Comparison of ENCODE assay signal across 23 mouse cellular contexts in genomic region chr11:4996621-4997199, GRCm38 (mm10). TPM values are rescaled to one million over a fixed set of nuclear protein-coding genes. Genes with fewer than 3 reads are reported as not detected.
DNase-seq lines count a peak whose midpoint lies in the region; ATAC-seq and TF ChIP-seq lines count a peak whose summit lies in the region.
"Had no signal": no experiment of that assay in that cellular context is flagged by ENCODE, and none has a peak within 500 bp of the region (broad histone marks: within the 10 kb centered on the region; RNA-seq: fewer than 3 reads in every experiment).

No protein-coding gene starts in this region.

- peaks cover 14% of the 10 kb centered on the region for H3K36me3 ChIP-seq in intestine, postnatal 0 days (ENCODE audit: control insufficient read depth, insufficient read depth)

- 54% methylated on average over 5 of the region's 5 CpGs for WGBS in intestine, postnatal 0 days

- no peak overlapping the region for H3K4me3 ChIP-seq in gastrocnemius, adult 2 months
- H3K4me3 ChIP-seq in intestine, postnatal 0 days (ENCODE audit: low read depth, low read length) = no peak overlapping the region
- H3K4me3 ChIP-seq: embryonic facial prominence, embryonic 15.5 days; erythroblast, embryonic 14.5 days; heart, embryonic 10.5 days; hindbrain, embryonic 12.5 days had no signal

- H3K27ac ChIP-seq in gastrocnemius, adult 2 months = peak overlapping the region; percentile 48; the same call in 1 of the 2 replicates
- H3K27ac ChIP-seq in intestine, postnatal 0 days (ENCODE audit: low read depth, low read length) = no peak overlapping the region
- H3K27ac ChIP-seq: embryonic facial prominence, embryonic 15.5 days; heart, embryonic 10.5 days; hindbrain, embryonic 12.5 days had no signal

- H3K4me1 ChIP-seq in intestine, postnatal 0 days (replicated peaks; ENCODE audit: control insufficient read depth, insufficient read depth, low read length) = no peaks in the 10 kb centered on the region
- H3K4me1 ChIP-seq: embryonic facial prominence, embryonic 15.5 days; hindbrain, embryonic 12.5 days had no signal

- H3K27me3 ChIP-seq in intestine, postnatal 0 days (replicated peaks; ENCODE audit: control insufficient read depth, insufficient read depth, low read length) = no peaks in the 10 kb centered on the region
- H3K27me3 ChIP-seq: embryonic facial prominence, embryonic 15.5 days; hindbrain, embryonic 12.5 days had no signal

- ATAC-seq in intestine, postnatal 0 days = peak; percentile 50
- ATAC-seq: forebrain, embryonic 16.5 days; hindbrain, embryonic 16.5 days had no signal

- DNase-seq in gastrocnemius, adult 2 months = no peak
- no peak for DNase-seq in gastrocnemius, postnatal 10 days
- DNase-seq in urinary bladder, postnatal 14 days (ENCODE audit: low spot score) = peak; percentile 23
- DNase-seq in urinary bladder, postnatal 25 days (ENCODE audit: low spot score) = no peak
- no peak for DNase-seq in layer of hippocampus, postnatal 25 days (ENCODE audit: extremely low spot score in 1 of 2, low spot score in 1 of 2)
- DNase-seq in right cerebral cortex, adult 18-20 months = no peak
- DNase-seq: adrenal gland, adult 2 months; adrenal gland, postnatal 25 days; cerebellum, adult 18-20 months; cerebellum, adult 9-11 months; cerebellum, postnatal 36 days; gastrocnemius, postnatal 25 days; heart, adult 11 months; heart, postnatal 10 days; heart, postnatal 4 days had no signal

- intact Hi-C loops in gastrocnemius, adult 2 months (cut with DNase I) = no loop called here

- no peak overlapping the region for H3K9ac ChIP-seq in intestine, postnatal 0 days (ENCODE audit: low read depth, low read length)
- H3K9ac ChIP-seq: embryonic facial prominence, embryonic 15.5 days; hindbrain, embryonic 12.5 days had no signal

- H3K9me3 ChIP-seq in intestine, postnatal 0 days (ENCODE audit: control insufficient read depth) = no peaks in the 10 kb centered on the region
- H3K9me3 ChIP-seq: embryonic facial prominence, embryonic 15.5 days; heart, embryonic 10.5 days; hindbrain, embryonic 12.5 days had no signal

- H3K4me2 ChIP-seq in intestine, postnatal 0 days (replicated peaks; ENCODE audit: low read depth) = no peak overlapping the region
- H3K4me2 ChIP-seq: embryonic facial prominence, embryonic 15.5 days; hindbrain, embryonic 12.5 days had no signal

- TF ChIP-seq CTCF in gastrocnemius, adult 2 months (IDR thresholded peaks at IDR 0.05) = no peak
- TF ChIP-seq CTCF in intestine, postnatal 0 days (IDR thresholded peaks at IDR 0.05; ENCODE audit: low read depth) = no peak

RNA-seq across cellular contexts. Expression of gene Ap1b1, which starts 10.1 kb away (rescaled TPM):
- 10 to 100 TPM; 35.8 to 40.5 TPM for total RNA-seq in gastrocnemius, adult 2 months (2021)
- total RNA-seq in gastrocnemius, postnatal 10 days (2021) = 10 to 100 TPM; 40.5 to 49.5 TPM
- polyA plus RNA-seq in intestine, postnatal 0 days (2015; fragmentation: Nextera tagmentation; extraction: Ambion mirVana) = 60.3 and 60.4 TPM in 2 replicates
- total RNA-seq in layer of hippocampus, postnatal 25 days (2021) = 100 to 1,000 TPM; 134 to 146 TPM

RNA-seq across cellular contexts. Expression of gene Nefh, which starts 48.8 kb away (rescaled TPM):
- total RNA-seq in gastrocnemius, adult 2 months (2021) = not detected
- under 1 TPM; 0.05 to 0.23 TPM for total RNA-seq in gastrocnemius, postnatal 10 days (2021)
- polyA plus RNA-seq in intestine, postnatal 0 days (2015; fragmentation: Nextera tagmentation; extraction: Ambion mirVana) = 0.25 and 0.26 TPM in 2 replicates
- 10 to 100 TPM; 37.9 to 39.0 TPM for total RNA-seq in layer of hippocampus, postnatal 25 days (2021)
- total RNA-seq: gastrocnemius, postnatal 25 days; heart, postnatal 4 days; MEL had no signal

Comparison
In these comparisons a context has a peak if more than half of its experiments do, and no peak if none do; other contexts are left out.
1. RNA of gene Nefh, which starts 48.8 kb away (total RNA-seq): 37.9 to 39.0 TPM in layer of hippocampus, postnatal 25 days; 0.05 to 0.23 TPM in gastrocnemius, postnatal 10 days and not detected in gastrocnemius, adult 2 months; every median in the first group is over 10 times any median in the second.